Mouse (Mus musculus) right cerebral cortex, postnatal 10 days (tissue): ENCODE results near the gene Srgap1.

ENCODE experiments used
- DNase-seq, 2 experiments: peaks; one replicate each; pipeline ENCODE4 v3.0.0; 2021; ENCODE audit warnings: low spot score in 2 of 2

Srgap1 gene

GRCm38 (mm10) chr10:121885512-121886218 is 161.4 kb downstream of the Srgap1 start:
- DNase-seq: no peak

DNA sequence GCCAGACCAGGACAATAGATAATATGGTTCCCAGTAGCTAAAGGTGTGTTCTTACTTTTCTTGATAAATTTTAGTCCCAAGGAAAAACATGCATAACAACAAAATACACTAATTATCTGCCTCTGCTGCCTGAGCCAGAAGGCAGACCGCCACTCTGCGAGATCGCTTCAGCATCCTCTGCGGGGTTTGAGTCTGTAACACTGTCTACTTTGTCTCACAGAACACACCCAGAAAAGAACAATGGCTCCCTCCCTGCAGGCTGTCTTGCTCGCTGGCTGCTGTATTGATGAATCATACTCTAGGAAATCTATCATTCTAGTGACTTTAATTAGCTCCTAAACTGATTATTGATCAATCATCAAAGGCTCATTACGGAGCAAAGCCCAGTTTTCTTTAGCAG is 164.7 kb downstream of the Srgap1 start:
- no peak for DNase-seq

- no peak for DNase-seq
Observed at GRCm38 (mm10) chr10:121878855-121879254, 168.3 kb downstream of the Srgap1 start.

DNA sequence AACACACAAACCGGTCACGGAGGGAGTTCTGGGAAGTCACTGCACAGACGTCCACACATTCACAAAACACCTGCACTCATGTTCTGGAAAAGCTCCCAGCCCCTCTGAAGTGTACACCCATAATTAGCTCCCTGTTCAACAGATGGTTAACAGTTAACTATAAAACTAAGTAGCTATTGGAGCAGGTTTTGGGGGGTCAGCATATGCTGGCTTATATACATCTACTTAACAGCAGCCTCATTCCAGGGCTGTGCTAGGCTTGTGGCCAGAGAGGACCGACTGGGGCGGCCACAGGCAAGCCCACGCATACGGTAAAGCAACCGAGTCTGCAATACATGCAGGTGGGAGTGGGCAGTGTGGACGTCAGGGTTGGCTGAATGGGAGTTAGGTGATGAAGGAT is 169.2 kb downstream of the Srgap1 start:
- no peak for DNase-seq

- no peak for DNase-seq
Observed at GRCm38 (mm10) chr10:121873063-121873489, 174.0 kb downstream of the Srgap1 start.

GRCm38 (mm10) chr10:121869941-121870340 is 177.2 kb downstream of the Srgap1 start:
- DNase-seq: no peak

- no peak for DNase-seq
Observed at GRCm38 (mm10) chr10:121868255-121868654, 178.9 kb downstream of the Srgap1 start.

DNA sequence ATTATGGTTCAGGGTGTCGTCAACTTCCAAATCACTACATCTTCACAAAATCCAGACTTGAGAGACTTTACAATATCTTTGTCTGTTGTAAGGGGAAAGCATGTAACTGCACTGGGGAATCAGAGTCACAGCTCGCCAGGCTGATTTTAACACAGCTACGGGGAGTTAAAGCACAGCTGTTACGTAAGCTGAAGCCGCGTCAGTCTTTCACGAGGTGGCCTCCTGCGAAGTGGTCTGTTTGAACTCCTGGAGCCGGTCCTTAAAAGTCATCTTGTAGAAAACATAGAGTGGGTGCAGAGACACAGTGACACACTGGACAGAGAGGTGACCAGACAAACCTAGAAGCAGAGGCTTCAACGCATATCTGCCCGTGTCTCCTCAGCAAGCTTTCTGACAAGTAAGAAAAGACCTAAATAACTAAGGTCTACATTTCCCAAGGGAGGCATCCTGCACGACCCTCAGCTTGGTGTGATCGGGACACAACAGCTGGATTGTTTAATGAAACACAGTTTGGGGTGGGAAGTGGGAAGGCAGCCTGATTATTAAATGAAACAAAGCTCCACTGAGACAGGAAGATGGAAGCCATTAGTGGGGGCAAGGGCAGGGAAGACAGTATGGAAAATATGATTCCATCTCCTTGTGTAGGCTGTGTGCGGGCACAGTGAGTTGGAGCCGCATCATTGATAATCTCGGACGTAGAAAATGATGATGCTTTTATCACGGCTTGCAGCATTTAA is 181.4 kb downstream of the Srgap1 start:
- no peak for DNase-seq

GRCm38 (mm10) chr10:121860924-121861323 is 186.2 kb downstream of the Srgap1 start:
- DNase-seq: no peak

GRCm38 (mm10) chr10:121859803-121860571 is 187.1 kb downstream of the Srgap1 start:
- DNase-seq: no peak

DNA sequence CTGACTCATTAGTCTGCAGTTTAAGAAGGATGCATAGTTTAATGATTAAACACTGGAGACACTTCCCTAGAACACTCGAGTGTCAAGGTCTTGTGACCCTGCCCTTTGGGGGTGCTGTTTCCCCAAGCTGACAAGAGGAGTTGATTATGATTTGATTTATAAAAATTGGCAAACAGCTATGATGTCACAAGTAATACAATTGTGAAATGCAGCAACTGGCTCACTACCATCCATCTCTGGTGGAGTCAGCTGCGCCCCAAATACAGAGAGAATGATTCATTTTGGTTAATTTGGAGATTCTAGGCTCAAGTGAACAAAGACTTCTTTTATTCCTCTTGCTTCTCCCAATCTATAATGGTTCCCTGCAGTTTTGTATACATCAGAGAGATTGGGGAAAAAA is 188.2 kb downstream of the Srgap1 start:
- DNase-seq: no peak

GRCm38 (mm10) chr10:121858086-121858485 is 189.0 kb downstream of the Srgap1 start:
- no peak for DNase-seq

- no peak for DNase-seq
Observed at GRCm38 (mm10) chr10:121855863-121856446, 191.2 kb downstream of the Srgap1 start.

DNA sequence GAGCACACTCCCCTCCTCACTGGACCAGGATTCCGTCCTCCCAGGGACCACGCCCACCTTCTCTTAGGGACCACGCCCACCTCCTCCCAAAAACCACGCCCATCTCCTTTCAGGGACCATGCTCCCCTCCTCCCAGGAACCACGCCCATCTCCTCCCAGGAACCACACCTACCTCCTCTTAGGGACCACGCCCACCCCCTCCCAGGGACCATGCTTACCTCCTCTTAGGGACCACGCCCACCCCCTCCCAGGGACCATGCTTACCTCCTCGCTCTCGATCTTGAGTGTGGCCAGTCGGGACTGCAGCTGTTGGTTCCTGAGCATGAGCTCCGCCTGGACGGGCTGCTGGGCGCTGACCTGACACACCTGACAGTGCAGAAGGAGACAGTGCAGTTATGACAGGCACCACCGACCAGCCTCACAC is 193.7 kb downstream of the Srgap1 start:
- DNase-seq: no peak

- no peak for DNase-seq
Observed at GRCm38 (mm10) chr10:121849496-121849895, 197.6 kb downstream of the Srgap1 start.

GRCm38 (mm10) chr10:121845677-121846076 is 201.4 kb downstream of the Srgap1 start:
- peak; percentile 42 to 68 for DNase-seq

- peak; percentile 31 to 42 for DNase-seq
Observed at GRCm38 (mm10) chr10:121837166-121837898, 209.8 kb downstream of the Srgap1 start.

DNA sequence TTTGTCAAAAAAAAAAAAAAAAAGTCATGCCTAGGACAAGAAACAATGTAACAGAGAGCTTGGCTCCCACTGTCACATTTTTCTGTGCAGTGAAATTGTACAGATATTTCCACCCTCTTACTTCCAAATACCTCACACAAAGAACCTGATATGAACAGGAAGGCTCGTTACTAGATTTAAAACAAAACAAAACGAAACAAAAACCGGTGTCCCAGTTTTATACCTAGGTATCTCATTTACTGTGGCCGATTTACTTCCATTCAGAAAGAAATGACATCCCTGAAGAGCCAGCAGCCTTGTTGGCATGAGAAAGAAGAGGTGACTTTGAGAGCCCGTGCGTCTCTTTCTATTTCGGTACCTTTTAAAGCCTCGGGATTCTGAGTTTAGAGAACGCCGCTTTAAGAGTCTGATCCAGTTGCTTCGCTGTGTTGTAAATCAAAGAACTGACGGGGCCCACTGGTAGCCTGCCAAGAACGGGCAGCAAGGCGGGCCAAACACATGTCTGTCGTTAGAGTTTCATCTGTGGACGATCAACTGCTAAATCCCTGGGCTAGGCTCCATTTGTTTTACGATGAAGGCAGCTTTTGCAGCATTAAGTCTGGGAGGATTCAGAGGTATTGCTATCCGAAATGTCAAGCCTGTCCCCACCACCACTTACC is 210.5 kb downstream of the Srgap1 start:
- DNase-seq: peak; percentile 84 to 86

- no peak for DNase-seq
Observed at GRCm38 (mm10) chr10:121833443-121833842, 213.7 kb downstream of the Srgap1 start.
